Mouse (Mus musculus): ENCODE data around the gene Tbccd1. TPM values are rescaled to one million over a fixed set of nuclear protein-coding genes. Genes with fewer than 3 reads are reported as not detected.
"Not testable (repeated sequence)": the region's sequence is repeated elsewhere in the genome, so short reads cannot be mapped to it uniquely, and the experiment has no call there.

Gene Tbccd1
- polyA plus RNA-seq, 1 experiment from 2014 or later: 34.4 TPM

DNA sequence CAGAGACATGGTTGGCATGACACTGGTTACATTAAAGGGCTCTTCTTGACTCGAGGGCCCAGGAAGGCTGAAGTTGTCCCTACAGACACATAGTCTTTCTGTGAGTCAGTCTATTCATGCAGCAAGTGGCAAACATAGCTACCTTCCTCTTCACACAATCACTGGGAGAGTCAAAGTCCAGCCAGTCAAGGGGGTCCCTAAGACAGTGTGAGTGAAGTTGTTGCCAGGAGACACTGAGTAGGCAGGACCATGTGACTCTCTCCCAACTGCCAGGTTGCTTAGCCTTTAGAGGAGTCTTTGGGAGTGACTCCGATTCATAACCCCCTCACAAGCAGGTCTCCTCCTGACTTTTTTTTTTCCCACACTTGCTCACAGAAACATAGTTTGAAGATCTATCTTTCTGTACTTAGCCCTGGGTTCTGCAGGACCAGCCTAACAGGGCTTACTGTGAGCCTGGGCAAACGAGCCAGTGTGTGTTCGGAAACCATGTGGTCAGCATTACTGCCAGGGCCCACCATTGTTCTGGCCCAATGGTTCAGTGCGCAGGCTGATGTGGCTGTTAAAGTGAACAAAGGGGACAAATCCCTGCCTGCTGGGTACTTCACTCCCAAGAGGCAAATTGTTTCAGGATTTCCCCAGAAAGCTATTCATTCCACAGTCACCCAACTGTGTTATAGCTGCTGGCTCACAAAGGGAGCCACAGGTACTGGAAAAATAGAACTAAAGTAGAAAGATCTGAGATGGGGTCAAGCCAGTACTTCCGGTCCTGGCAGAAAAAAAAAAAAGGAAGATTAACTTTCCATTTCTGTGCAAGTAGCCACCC is 57.2 kb downstream of the Tbccd1 start:
- Histone ChIP-seq H3K9me3 (no peaks in the 10 kb centered on the region), H3K9ac (no peak overlapping the region), H3K27ac (no peak overlapping the region), H3K4me2 (replicated peaks) (no peak overlapping the region), H3K4me3 (no peak overlapping the region), H3K36me3 (no peaks in the 10 kb centered on the region), H3K27me3 (no peaks in the 10 kb centered on the region; the same call in 1 of the 2 replicates), H3K4me1 (no peaks in the 10 kb centered on the region)
- ATAC-seq (ENCODE audit: low FRiP score, low read depth): no peak
- WGBS: 62% methylated on average over 6 of the region's 6 CpGs

DNA sequence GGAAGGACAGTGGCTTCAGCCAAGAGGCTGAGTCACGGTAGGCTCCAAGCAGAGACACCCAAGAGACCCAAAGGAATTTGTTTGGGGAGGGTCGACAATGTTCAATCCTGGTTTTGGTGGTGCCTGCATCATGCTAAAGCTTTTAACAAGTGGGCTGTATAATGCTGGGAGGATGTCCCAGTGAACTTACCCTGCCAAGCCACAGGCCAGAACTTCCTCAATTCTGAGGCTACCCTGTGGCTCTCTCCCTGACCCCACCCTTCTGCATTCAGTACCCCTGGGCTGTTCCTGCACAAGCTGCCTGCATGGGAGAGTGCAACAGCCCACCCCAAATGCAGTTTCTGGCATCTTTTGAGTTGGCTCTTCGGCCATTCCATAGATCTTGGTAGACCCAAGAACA is 58.9 kb downstream of the Tbccd1 start:
- ATAC-seq (ENCODE audit: low FRiP score, low read depth): no peak
- H3K4me1 ChIP-seq: no peaks in the 10 kb centered on the region
- H3K36me3 ChIP-seq: no peaks in the 10 kb centered on the region
- H3K9me3 ChIP-seq: no peaks in the 10 kb centered on the region
- no peak overlapping the region for H3K9ac ChIP-seq
- no peaks in the 10 kb centered on the region; the same call in 1 of the 2 replicates for H3K27me3 ChIP-seq
- H3K4me2 ChIP-seq (replicated peaks): no peak overlapping the region
- no peak overlapping the region for H3K4me3 ChIP-seq
- WGBS: 78% methylated on average over 3 of the region's 3 CpGs
- no peak overlapping the region for H3K27ac ChIP-seq

DNA sequence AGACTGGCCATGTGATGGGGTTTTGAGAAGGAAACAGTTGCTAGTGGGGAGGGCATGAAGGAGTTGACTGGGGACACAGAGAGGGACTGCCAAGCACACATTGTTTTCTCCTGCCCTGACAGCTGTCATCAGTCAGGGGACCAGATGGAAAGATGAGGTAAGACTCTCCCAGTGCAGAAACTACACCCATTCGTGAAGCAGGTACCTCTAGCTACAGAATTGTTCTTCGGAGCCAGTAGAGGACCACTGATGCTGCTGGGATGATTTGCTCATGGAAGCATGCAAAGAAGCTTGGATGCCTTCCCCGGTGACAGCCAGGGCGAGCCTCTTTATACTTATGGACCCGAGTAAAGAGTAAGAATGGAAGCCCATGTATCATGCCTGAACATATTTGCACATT is 59.9 kb downstream of the Tbccd1 start:
- Histone ChIP-seq H3K27me3 (no peaks in the 10 kb centered on the region; the same call in 1 of the 2 replicates), H3K36me3 (no peaks in the 10 kb centered on the region), H3K4me3 (no peak overlapping the region), H3K9me3 (no peaks in the 10 kb centered on the region), H3K4me1 (no peaks in the 10 kb centered on the region), H3K4me2 (replicated peaks) (no peak overlapping the region), H3K27ac (no peak overlapping the region), H3K9ac (no peak overlapping the region)
- ATAC-seq (ENCODE audit: low FRiP score, low read depth): no peak
- 79% methylated on average over 5 of the region's 5 CpGs for WGBS

DNA sequence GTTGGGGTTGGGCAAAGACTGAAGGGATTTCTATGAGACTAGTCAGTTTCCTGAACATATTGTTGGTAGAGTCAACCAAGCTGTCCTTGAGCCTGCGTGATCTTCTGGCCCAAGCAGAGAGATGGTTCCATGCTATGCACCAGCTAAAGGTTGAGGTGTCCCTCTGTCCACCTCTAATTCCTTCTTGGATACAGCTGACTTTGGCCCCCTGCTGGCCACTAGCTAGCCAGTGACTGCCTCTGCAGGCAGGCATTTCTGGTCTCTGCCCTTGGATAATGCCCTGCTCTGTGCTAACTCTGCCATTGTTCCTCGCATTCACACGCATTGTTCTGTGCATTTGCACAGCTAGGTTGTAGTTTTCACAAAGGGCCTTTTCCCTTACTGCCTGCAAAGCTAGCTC is 62.0 kb downstream of the Tbccd1 start:
- WGBS: 91% methylated on average over 3 of the region's 3 CpGs
- Histone ChIP-seq H3K9me3 (no peaks in the 10 kb centered on the region), H3K9ac (no peak overlapping the region), H3K27me3 (no peaks in the 10 kb centered on the region; the same call in 1 of the 2 replicates), H3K4me1 (no peaks in the 10 kb centered on the region), H3K27ac (no peak overlapping the region), H3K4me2 (replicated peaks) (no peak overlapping the region), H3K36me3 (no peaks in the 10 kb centered on the region), H3K4me3 (no peak overlapping the region)
- no peak for ATAC-seq (ENCODE audit: low FRiP score, low read depth)

DNA sequence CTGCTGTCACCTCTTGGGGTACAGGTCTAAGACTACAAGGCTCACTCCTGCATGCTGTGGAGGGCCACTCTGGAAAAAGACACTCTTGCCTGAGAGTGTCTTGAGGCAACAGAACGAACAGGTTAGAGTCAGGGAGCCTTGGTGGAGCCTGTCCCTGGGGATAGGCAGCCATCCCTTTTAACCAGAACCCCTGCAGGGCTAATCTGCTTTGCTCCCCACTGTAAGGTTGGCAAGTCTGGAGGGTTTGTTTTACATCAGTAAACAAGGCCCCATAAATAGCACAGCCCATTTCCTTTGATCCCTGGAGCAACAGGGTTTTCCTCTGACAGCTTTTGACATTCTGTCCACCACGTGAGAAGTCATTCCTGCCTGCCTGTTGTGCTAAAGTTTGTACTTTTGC is 66.2 kb downstream of the Tbccd1 start:
- Histone ChIP-seq H3K27me3 (no peaks in the 10 kb centered on the region), H3K4me1 (no peaks in the 10 kb centered on the region), H3K4me3 (no peak overlapping the region), H3K4me2 (replicated peaks) (no peak overlapping the region), H3K9me3 (no peaks in the 10 kb centered on the region), H3K9ac (no peak overlapping the region), H3K27ac (no peak overlapping the region), H3K36me3 (no peaks in the 10 kb centered on the region)
- no peak for ATAC-seq (ENCODE audit: low FRiP score, low read depth)
- 5% methylated on average over 2 of the region's 2 CpGs for WGBS

DNA sequence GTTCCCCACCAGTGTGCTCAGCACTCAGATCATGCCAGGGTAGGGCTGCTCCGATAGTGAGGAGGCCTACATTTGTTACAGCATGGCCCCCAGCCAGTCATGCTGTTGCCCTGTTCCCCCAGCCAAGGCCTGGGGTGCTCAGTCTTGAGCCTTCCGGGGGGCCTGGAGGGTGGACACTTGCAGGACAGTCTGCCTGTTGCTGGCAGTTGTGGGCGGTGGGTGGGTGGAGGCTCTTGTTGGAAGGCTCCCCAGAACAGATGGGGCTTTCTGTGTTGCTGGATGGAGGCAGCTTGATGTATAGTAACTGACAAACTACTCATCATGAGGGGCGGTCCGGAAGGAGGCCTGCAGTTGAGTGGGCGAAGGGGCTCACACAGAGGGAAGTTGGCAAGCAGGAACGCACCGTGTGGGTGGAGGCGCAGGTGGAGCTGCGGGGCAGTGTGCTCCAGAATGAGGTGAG is 67.5 kb downstream of the Tbccd1 start:
- H3K27me3 ChIP-seq: no peaks in the 10 kb centered on the region
- H3K4me3 ChIP-seq: no peak overlapping the region
- no peak overlapping the region for H3K9ac ChIP-seq
- ATAC-seq (ENCODE audit: low FRiP score, low read depth): no peak
- no peak overlapping the region for H3K4me2 ChIP-seq (replicated peaks)
- H3K9me3 ChIP-seq: no peaks in the 10 kb centered on the region
- H3K36me3 ChIP-seq: no peaks in the 10 kb centered on the region
- 45% methylated on average over 10 of the region's 10 CpGs for WGBS
- no peak overlapping the region for H3K27ac ChIP-seq
- no peaks in the 10 kb centered on the region for H3K4me1 ChIP-seq

DNA sequence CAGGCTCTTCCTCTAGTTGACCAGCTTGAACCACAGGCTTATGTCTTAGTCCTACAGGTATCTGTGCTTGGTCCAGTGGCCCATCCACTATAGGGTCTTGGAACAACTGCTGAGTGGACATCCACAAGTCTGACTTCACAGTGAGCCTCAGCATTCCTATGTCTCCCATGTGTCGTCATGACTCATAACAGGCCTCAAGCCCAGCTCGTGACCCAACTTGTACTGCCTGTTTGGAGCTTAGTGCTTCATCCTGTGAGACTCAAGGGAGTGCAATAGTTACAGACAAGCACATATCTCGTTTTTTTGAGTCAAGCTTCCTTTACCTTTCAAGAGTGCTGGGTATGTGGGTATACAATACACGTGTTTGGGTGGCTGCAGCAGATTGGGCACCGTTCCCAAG is 74.8 kb downstream of the Tbccd1 start:
- H3K27me3 ChIP-seq: no peaks in the 10 kb centered on the region
- H3K9ac ChIP-seq: no peak overlapping the region
- no peaks in the 10 kb centered on the region for H3K4me1 ChIP-seq
- H3K27ac ChIP-seq: no peak overlapping the region
- no peak overlapping the region for H3K4me2 ChIP-seq (replicated peaks)
- H3K36me3 ChIP-seq: no peaks in the 10 kb centered on the region
- H3K4me3 ChIP-seq: no peak overlapping the region
- H3K9me3 ChIP-seq: no peaks in the 10 kb centered on the region
- no peak for ATAC-seq (ENCODE audit: low FRiP score, low read depth)
- WGBS: 79% methylated on average over 5 of the region's 5 CpGs

DNA sequence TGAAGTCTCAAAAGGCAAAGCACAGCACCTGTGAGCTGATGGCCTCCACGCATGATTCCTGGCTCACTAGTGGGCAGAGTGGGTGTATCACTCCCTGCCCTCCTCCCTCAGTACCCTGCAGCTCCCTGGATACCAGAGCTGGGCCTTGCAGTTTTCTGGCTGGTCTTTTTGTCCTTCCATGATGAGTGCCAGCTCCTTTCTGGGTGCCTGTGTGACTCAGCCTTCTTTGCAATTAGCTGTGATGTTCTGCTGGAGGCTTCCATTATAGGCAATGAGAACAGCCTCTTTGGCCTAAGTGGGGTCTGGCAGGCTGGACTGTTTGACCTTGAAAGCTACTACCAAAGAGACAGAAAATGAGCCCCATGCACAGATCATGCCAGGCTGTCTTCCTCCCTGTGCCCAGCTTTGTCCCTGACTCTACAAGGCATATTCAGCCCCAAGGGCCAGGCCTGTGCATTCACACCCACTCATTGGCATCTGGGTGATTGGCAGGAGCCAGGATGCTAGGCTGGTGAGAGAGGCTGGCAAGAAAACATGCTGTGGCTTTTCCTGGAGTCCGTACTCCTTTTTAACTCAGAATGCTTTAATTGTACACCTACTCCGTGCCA is 78.1 kb downstream of the Tbccd1 start:
- H3K4me3 ChIP-seq: no peak overlapping the region
- no peaks in the 10 kb centered on the region for H3K36me3 ChIP-seq
- no peak for ATAC-seq (ENCODE audit: low FRiP score, low read depth)
- no peak overlapping the region for H3K9ac ChIP-seq
- no peaks in the 10 kb centered on the region for H3K9me3 ChIP-seq
- H3K27ac ChIP-seq: no peak overlapping the region
- H3K27me3 ChIP-seq: no peaks in the 10 kb centered on the region
- 94% methylated on average over 3 of the region's 3 CpGs for WGBS
- no peaks in the 10 kb centered on the region for H3K4me1 ChIP-seq
- H3K4me2 ChIP-seq (replicated peaks): no peak overlapping the region

DNA sequence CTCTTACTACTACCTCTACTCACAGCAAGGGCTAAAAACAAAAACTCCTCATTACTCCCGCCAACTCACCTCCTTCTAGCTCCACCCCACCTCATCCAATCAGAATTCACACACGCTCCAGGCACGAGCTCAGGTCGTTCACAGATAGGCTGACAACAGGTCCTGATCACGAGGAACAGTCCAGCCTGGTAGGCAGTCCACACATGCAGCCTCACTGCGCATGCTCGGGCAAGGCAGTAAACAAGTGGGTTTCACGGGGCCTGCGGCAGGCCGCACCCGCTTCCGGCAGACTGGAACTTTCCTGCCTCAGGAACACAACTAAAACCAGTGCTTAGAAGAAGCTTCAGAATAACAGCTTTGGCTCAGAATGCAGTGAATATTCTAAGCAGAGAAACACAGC is 79.2 kb downstream of the Tbccd1 start:
- H3K4me3 ChIP-seq; H3K9me3 ChIP-seq; H3K9ac ChIP-seq; H3K4me2 ChIP-seq (replicated peaks); H3K36me3 ChIP-seq; H3K4me1 ChIP-seq; ATAC-seq (ENCODE audit: low FRiP score, low read depth); H3K27me3 ChIP-seq; H3K27ac ChIP-seq: not testable (repeated sequence)
- 89% methylated on average over 12 of the region's 12 CpGs for WGBS

DNA sequence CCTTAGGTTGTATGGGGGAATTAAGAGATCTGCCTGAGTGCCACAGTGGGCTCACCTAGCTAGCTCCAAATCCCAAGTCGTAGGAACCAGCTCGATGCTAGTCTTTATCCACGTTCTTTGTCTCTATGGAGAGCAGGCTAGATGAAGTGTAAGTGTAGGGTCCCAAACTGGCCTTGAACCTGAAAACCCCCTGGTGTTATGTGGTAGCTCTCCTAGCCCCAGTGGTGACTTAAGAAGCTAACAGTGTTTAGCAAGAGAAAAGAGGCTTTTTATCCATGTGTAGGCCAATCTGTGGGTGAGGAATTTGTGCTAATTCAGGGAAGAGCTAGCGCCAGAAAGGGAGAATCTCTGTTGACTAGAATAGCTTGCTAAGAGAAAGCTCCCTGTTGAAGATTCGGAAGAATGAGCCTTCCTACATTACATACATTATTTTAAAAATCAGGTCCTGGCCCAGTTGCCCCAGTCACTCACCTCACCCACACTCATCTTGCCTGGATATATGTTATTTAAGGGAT is 81.9 kb downstream of the Tbccd1 start:
- H3K9me3 ChIP-seq: no peaks in the 10 kb centered on the region
- no peaks in the 10 kb centered on the region for H3K36me3 ChIP-seq
- H3K4me2 ChIP-seq (replicated peaks): no peak overlapping the region
- no peak for ATAC-seq (ENCODE audit: low FRiP score, low read depth)
- no peak overlapping the region for H3K27ac ChIP-seq
- H3K9ac ChIP-seq: no peak overlapping the region
- H3K27me3 ChIP-seq: no peaks in the 10 kb centered on the region
- no peak overlapping the region for H3K4me3 ChIP-seq
- no peaks in the 10 kb centered on the region for H3K4me1 ChIP-seq
- 76% methylated on average over 5 of the region's 5 CpGs for WGBS

DNA sequence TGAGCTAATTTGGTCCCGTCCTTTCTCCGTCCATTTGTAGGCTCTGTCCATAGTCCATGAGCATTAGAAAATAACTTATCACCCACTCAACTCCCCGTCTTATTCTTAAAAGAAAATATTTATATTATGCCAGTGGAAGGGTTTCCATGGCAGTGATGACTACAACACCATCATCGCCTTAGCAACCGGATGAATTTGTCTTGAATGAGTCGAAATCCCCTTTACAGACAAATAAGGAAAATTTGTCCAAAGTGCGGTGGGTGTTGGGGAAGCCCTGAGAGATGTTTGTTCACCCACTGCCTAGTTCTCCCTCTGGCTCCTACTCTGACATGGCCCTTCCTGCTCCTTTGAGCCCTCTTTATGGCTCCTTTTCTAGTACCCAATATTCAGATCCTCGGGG is 88.8 kb downstream of the Tbccd1 start:
- Histone ChIP-seq H3K9ac (no peak overlapping the region), H3K9me3 (no peaks in the 10 kb centered on the region), H3K36me3 (no peaks in the 10 kb centered on the region), H3K4me3 (no peak overlapping the region), H3K27ac (no peak overlapping the region), H3K4me1 (no peaks in the 10 kb centered on the region), H3K27me3 (no peaks in the 10 kb centered on the region), H3K4me2 (replicated peaks) (no peak overlapping the region)
- WGBS: 90% methylated on average over 8 of the region's 8 CpGs
- no peak for ATAC-seq (ENCODE audit: low FRiP score, low read depth)

DNA sequence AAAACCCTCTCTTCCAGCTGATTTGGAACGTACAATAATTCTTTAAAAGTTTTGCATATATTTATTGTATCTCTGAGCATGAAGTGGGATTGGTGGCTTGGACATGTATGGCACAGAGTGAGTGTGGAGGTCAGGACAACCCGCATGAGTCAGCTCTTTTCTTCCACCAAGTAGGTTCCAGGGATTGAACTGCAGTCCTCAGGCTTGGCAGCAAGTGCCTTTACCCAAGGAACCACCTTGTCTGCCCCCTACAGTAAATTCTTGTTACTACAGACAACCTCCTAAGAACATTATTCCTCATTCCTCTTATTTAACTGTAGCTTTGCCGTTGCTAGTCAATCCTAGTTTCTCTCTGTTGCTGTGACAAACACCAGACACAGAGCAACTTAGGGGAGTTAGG is 90.1 kb downstream of the Tbccd1 start:
- Histone ChIP-seq H3K4me2 (replicated peaks) (no peak overlapping the region), H3K27me3 (no peaks in the 10 kb centered on the region), H3K4me3 (no peak overlapping the region), H3K9me3 (no peaks in the 10 kb centered on the region), H3K4me1 (no peaks in the 10 kb centered on the region), H3K36me3 (no peaks in the 10 kb centered on the region), H3K27ac (no peak overlapping the region), H3K9ac (no peak overlapping the region)
- WGBS: 96% methylated on average over 3 of the region's 3 CpGs
- no peak for ATAC-seq (ENCODE audit: low FRiP score, low read depth)

Measured in limb, embryonic 13.5 days (tissue).